Mouse (Mus musculus) limb, embryonic 14.5 days (tissue): Measurements from ENCODE around the gene Dapk1. TPM values are rescaled to one million over a fixed set of nuclear protein-coding genes. Genes with fewer than 3 reads are reported as not detected.

Experiments used
- ATAC-seq: fragments of 200-750 bp; cut with Nextera tagmentation; 2 replicates; pipeline ENCODE4 v1.8.0; 2017; ENCODE audit warnings: low read depth, moderate number of reproducible peaks, moderate TSS enrichment; ENCODE audit not compliant: low FRiP score
- DNase-seq: peaks from one replicate; pipeline ENCODE4 v3.0.0-alpha.2; 2015; ENCODE audit warnings: low spot score
- H3K27ac ChIP-seq: fragments of 300-500 bp; sonication (generic); replicated peaks from 2 replicates; pipeline ENCODE4 v1.5.1; 2014; ENCODE audit warnings: low read depth, mild to moderate bottlenecking, low read length, moderate library complexity, mixed read lengths
- H3K27me3 ChIP-seq: fragments of 300-500 bp; sonication (generic); 2 replicates; pipeline ENCODE4 v1.6.1; 2014; ENCODE audit warnings: low read length, mixed read lengths; ENCODE audit not compliant: control insufficient read depth, insufficient read depth
- H3K36me3 ChIP-seq: fragments of 300-500 bp; sonication (generic); 2 replicates; pipeline ENCODE4 v1.6.1; 2014; ENCODE audit warnings: mild to moderate bottlenecking, low read length, moderate library complexity, mixed read lengths; ENCODE audit not compliant: control insufficient read depth, insufficient read depth
- H3K4me1 ChIP-seq: fragments of 300-500 bp; sonication (generic); 2 replicates; pipeline ENCODE4 v1.6.1; 2014; ENCODE audit warnings: antibody characterized with exemption, low read length, mixed read lengths; ENCODE audit not compliant: control insufficient read depth, insufficient read depth
- H3K4me2 ChIP-seq: fragments of 300-500 bp; sonication (generic); replicated peaks from 2 replicates; pipeline ENCODE4 v1.6.1; 2014; ENCODE audit warnings: low read depth, mild to moderate bottlenecking, low read length, moderate library complexity; ENCODE audit not compliant: severe bottlenecking
- H3K4me3 ChIP-seq: fragments of 300-500 bp; sonication (generic); replicated peaks from 2 replicates; pipeline ENCODE4 v1.5.1; 2014; ENCODE audit warnings: low read length
- H3K9ac ChIP-seq: fragments of 300-500 bp; sonication (generic); 2 replicates; pipeline ENCODE4 v1.6.1; 2014; ENCODE audit warnings: mild to moderate bottlenecking, low read depth, low read length, moderate library complexity; ENCODE audit not compliant: severe bottlenecking
- H3K9me3 ChIP-seq: fragments of 300-500 bp; sonication (generic); 2 replicates; pipeline ENCODE4 v1.6.1; 2016; ENCODE audit warnings: low read length; ENCODE audit not compliant: control insufficient read depth
- POLR2A ChIP-seq: fragments of 200-500 bp; IDR thresholded peaks from 2 replicates; pipeline ENCODE4 v1.8.0; 2012; ENCODE audit warnings: inconsistent platforms, mild to moderate bottlenecking, moderate library complexity, borderline replicate concordance; ENCODE audit not compliant: insufficient read depth, insufficient read length; ENCODE audit errors: extremely low read depth
- WGBS: fragments of 180-500 bp; shearing (Covaris S2); extraction: QIAGEN DNeasy Blood & Tissue Kit; methylation state at CpG from one replicate; pipeline ENCODE4 v1.1.7; 2014; 5-methylcytosine and 5-hydroxymethylcytosine counted together
- polyA plus RNA-seq, 2 experiments: library from polyadenylated mRNA; depleted of rRNA in 1 of 2; stranded (reverse) in 1 of 2; unstranded in 1 of 2; fragments of >200 nt; fragmentation: Nextera tagmentation in 1 of 2; extraction: Ambion mirVana in 1 of 2; gene quantifications; 2 replicates each; pipeline versions ENCODE4 v1.2.1 to v1.2.3; 2012 to 2014

The Dapk1 gene
- polyA plus RNA-seq, 2 experiments: 19.5 to 39.9 TPM

- Histone ChIP-seq H3K9ac (no peak overlapping the region), H3K27ac (no peak overlapping the region), H3K9me3 (no peaks in the 10 kb centered on the region), H3K4me2 (no peak overlapping the region), H3K36me3 (peaks cover 63% of the 10 kb centered on the region), H3K4me1 (no peaks in the 10 kb centered on the region), H3K27me3 (no peaks in the 10 kb centered on the region), H3K4me3 (no peak overlapping the region)
- WGBS: 93% methylated on average over 6 of the region's 6 CpGs
- TF ChIP-seq POLR2A: no peak
- DNase-seq (no peak), ATAC-seq (no peak)
Observed at GRCm38 (mm10) chr13:60753216-60753615, 151.5 kb downstream of the Dapk1 start.

- H3K4me2 ChIP-seq: no peak overlapping the region
- WGBS: 44% methylated on average over 2 of the region's 2 CpGs
- H3K36me3 ChIP-seq: peaks cover 46% of the 10 kb centered on the region
- H3K9ac ChIP-seq: no peak overlapping the region
- no peaks in the 10 kb centered on the region for H3K4me1 ChIP-seq
- no peak for TF ChIP-seq POLR2A
- H3K9me3 ChIP-seq: no peaks in the 10 kb centered on the region
- no peaks in the 10 kb centered on the region for H3K27me3 ChIP-seq
- no peak overlapping the region for H3K27ac ChIP-seq
- DNase-seq (no peak), ATAC-seq (no peak)
- H3K4me3 ChIP-seq: no peak overlapping the region
Observed at GRCm38 (mm10) chr13:60755251-60755650, 153.5 kb downstream of the Dapk1 start.

GRCm38 (mm10) chr13:60757292-60757691, 155.5 kb downstream of the Dapk1 start:
- ATAC-seq (no peak), DNase-seq (no peak)
- no peaks in the 10 kb centered on the region for H3K4me1 ChIP-seq
- peaks cover 46% of the 10 kb centered on the region for H3K36me3 ChIP-seq
- H3K4me2 ChIP-seq: no peak overlapping the region
- H3K9ac ChIP-seq: no peak overlapping the region
- no peaks in the 10 kb centered on the region for H3K27me3 ChIP-seq
- WGBS: 94% methylated on average over 13 of the region's 13 CpGs
- H3K4me3 ChIP-seq: no peak overlapping the region
- no peak overlapping the region for H3K27ac ChIP-seq
- no peak for TF ChIP-seq POLR2A
- no peaks in the 10 kb centered on the region for H3K9me3 ChIP-seq

GRCm38 (mm10) chr13:60759136-60759535, 157.4 kb downstream of the Dapk1 start:
- no peak for TF ChIP-seq POLR2A
- 47% methylated on average over 6 of the region's 6 CpGs for WGBS
- DNase-seq (peak; percentile 47), ATAC-seq (no peak)
- no peak overlapping the region for H3K27ac ChIP-seq
- H3K4me3 ChIP-seq: no peak overlapping the region
- H3K4me1 ChIP-seq: no peaks in the 10 kb centered on the region
- no peak overlapping the region for H3K9ac ChIP-seq
- peaks cover 42% of the 10 kb centered on the region for H3K36me3 ChIP-seq
- no peaks in the 10 kb centered on the region for H3K27me3 ChIP-seq
- no peaks in the 10 kb centered on the region for H3K9me3 ChIP-seq
- H3K4me2 ChIP-seq: no peak overlapping the region

GRCm38 (mm10) chr13:60760392-60760791, 158.6 kb downstream of the Dapk1 start:
- no peak for ATAC-seq
- 93% methylated on average over 12 of the region's 12 CpGs for whole genome bisulfite sequencing

GRCm38 (mm10) chr13:60761161-60761560, 159.4 kb downstream of the Dapk1 start:
- Histone ChIP-seq H3K4me3 (no peak overlapping the region), H3K9ac (no peak overlapping the region), H3K36me3 (peaks cover 41% of the 10 kb centered on the region), H3K27ac (no peak overlapping the region), H3K4me1 (no peaks in the 10 kb centered on the region), H3K4me2 (no peak overlapping the region), H3K9me3 (no peaks in the 10 kb centered on the region), H3K27me3 (no peaks in the 10 kb centered on the region)
- DNase-seq (no peak), ATAC-seq (no peak)
- 96% methylated on average over 17 of the region's 17 CpGs for WGBS
- TF ChIP-seq POLR2A: no peak

More at GRCm38 (mm10) chr13:60760392-60760791, 158.6 kb downstream of the Dapk1 start:
- H3K4me2 ChIP-seq: no peak overlapping the region
- no peak for TF ChIP-seq POLR2A
- no peak overlapping the region for H3K27ac ChIP-seq
- no peak overlapping the region for H3K9ac ChIP-seq
- H3K27me3 ChIP-seq: no peaks in the 10 kb centered on the region
- H3K4me3 ChIP-seq: no peak overlapping the region
- peaks cover 42% of the 10 kb centered on the region for H3K36me3 ChIP-seq
- DNase-seq: no peak
- no peaks in the 10 kb centered on the region for H3K4me1 ChIP-seq
- H3K9me3 ChIP-seq: no peaks in the 10 kb centered on the region
